Mouse (Mus musculus) heart, postnatal 0 days (tissue): Measurements from ENCODE around the gene Cacng5.

Experiments used
- CTCF ChIP-seq: IDR thresholded peaks from 2 replicates; pipeline ENCODE4 v1.5.1; 2016; ENCODE audit warnings: antibody characterized with exemption, control low read depth, low read depth
- EP300 ChIP-seq: IDR thresholded peaks from 2 replicates; pipeline ENCODE4 v1.6.1; 2016; ENCODE audit warnings: antibody characterized with exemption, low read depth

GRCm38 (mm10) chr11:107898698-107899097 is 16.2 kb downstream of the Cacng5 start:
- TF ChIP-seq EP300 (no peak), CTCF (no peak)
